Mouse (Mus musculus) NIH3T3 (cell line): ENCODE results near the gene Rps10.
A peak's percentile ranks its signal among the peaks of the same experiment; 100 is the strongest.

Experiments used
- DNase-seq: peaks from one replicate; pipeline ENCODE4 v3.0.0-alpha.2; 2012; ENCODE audit warnings: low read depth

Rps10 gene

DNA sequence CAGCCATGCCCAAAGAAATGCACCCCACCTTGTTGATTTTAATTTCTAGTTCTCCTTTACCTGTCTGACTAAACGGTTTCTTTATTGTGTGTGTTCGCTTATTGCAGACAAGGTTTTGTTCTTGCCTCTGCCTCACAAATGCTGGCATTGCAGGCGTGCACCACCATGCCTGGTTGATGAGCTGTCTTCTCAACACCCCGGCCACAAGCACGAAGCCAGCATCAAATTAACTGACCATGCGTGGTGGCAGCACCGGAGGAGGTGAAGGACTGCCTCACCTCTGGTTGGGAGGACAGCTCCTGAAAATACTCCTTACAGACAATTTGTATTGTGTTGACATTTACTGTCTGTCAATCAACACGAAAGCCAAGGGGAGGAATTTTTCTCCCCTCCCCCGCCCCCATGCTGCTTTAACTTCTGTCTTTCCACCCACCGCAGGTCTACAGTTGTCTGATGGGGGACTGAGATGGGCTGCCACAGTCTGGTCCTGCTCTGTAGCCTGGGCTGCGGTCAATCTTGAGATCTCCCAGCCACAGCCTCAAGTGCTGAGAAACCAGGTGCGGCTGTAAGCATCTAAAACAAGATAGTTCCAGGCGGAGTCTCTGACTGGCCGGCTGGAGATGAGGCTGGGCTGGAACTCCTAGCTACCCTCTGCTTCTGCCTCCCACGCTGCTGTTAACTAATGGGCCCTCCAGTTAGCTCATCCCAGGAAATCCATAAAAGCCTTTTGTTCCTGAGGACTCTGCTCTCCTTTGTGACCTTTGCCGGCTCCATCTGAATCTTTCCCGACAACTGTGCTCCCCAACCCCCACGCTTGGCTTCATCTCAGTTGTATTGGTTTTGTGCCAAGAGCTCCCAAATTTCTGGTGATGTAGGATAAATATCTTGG is at the start of gene Rps10:
Gene Rps10, minus strand, starts transcription at position 538 of the 889 bp plus-strand sequence.
- no peak for DNase-seq

DNA sequence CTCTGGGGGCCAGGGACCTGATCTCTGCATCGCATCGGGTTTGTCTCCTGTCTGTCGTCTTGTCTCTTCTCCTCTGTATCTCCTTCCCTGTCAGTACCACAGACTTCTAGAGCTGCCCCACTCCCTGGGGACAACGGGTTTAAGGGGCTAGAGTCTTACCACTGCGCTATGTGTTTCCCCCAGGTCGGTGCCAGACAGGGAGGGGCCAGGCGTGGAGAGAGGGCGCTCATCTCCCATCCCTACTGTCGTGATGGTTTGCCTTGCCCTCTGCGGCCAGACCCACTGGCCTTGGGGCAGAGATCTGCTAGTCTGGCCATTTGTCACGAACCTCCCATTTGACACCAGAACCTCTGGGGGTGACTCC is 49.1 kb upstream of the Rps10 start:
- DNase-seq, result no peak

DNA sequence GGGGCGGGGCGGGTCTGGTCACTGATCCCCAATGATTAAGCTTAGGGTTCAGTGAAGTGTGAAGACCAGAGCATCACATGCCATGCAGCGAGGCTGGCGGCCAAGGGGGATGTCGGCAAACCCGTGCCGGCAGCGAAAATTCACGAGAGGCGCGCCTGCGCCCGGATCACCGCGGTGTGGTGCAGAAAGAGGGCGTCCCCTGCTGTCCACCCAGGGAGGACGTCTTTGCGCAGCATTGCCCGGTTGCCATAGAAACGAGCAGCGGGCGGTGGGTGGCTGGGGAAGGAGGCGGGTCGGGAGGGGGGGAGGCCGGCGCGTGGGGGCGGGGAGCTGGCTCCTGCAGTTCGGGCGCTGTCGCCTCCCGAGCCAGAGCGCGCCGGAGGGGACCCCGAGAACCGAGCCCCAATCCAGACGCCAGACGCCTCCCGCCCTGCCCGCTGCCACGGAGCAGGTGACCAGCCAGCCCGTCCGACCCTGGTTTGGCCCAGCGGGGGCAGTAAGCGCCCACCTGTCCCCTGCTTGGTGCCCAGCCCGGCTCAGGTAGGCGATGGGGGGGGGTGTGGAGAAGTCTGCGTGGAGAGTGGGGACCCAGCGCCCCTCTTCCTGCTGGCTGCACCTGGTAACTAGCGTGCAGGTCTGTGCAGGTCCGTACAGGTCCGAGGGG is 48.5 kb upstream of the Rps10 start:
- no peak for DNase-seq

DNA sequence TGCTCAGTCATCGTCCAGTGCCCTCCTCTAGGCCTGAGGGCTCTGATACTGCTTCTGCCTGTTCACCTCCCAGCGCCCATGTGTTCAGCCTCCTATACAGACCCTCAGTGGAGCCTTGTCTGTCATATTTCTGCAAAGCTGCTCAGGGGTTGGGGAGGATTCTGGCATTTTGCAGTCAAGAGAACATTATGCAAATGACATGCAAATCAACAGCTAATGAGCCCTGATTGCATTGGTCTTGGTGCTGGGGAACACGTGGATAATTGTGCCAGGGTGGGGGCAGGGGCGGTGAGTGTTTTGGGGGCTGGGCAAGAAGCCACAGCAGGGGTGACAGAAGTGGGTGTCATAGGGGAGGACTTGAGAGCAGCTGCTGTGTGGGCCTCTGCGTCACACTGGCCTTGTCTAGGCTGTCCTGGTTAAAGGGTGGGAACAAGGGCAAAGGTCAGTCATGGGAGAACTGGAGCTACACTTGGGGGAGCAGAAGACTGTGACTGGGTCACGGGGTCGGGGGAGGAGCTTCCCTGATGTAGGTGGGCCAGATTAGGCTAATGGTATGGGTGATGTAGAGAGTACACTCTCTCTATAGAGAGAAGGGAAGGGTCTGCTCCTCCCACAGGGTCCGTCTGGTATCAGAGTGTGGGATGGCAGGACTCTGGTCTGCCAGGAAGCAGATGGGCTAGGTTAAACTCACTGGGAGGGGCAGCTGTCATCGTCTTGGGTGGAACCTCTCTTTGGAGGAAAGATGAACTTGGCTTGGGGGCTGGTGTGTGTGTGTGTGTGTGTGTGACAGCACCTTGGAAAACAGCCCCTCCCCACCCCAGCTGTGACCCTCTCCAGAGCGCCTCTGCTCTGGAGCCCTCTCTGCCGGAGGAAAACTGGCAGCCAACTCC is 42.7 kb upstream of the Rps10 start:
- DNase-seq, result no peak

DNA sequence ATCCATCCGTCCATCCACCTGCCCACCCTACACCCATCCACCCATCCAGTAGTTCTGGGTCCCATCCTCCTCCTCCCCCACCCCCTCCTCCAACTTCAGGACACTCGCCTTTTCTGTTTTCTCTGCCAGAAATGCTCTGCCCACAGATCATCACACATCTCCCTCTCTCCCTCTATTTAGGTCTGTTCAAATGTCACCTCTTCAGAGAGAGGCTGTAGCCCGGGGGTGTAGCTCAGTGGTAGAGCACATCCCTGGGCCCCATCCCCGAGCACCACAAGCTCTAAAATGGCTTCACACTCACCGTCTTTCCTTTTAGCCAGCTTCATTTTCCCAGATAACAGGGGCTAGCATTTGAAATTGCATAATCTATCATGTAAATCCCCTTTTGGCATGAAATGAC is 41.3 kb upstream of the Rps10 start:
- DNase-seq, result no peak

DNA sequence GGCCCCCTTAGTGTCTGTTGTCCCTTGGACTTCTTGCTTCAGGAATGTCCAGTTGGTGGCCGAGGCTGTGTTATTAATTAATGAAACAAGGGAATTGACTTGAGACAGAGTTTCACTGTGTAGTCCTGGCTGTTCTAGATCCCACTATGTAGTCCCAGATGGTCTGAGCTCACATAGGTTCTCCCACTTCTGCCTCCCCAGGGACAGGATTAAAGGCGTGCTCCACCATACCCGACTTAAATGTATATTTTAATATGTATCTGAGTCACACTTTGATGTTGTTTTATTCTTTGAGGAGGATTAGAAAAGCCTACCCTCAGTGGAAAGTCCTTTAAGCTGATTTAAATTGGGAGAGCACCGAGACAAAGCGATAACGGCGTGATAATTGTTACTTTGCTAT is 39.8 kb upstream of the Rps10 start:
- no peak for DNase-seq

DNA sequence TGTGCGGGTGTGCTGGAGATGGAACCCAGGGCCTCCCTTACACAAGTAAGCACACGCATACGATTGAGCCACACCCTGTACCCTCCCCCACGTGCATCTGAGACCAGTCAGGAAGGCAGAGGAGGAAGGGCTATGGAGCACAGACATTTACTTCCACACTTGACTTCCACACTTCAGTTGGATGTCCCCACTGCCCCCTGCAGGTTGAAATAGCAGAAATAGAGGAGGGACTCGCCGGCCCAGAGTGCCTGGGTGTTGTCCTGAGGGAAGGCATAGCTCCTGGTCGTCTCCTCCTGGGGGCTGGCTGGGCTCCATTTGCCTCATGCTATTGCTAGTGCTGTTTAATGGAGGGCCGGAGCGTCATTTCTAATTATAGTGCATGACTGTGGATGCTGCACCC is 39.0 kb upstream of the Rps10 start:
- peak; percentile 43 for DNase-seq

DNA sequence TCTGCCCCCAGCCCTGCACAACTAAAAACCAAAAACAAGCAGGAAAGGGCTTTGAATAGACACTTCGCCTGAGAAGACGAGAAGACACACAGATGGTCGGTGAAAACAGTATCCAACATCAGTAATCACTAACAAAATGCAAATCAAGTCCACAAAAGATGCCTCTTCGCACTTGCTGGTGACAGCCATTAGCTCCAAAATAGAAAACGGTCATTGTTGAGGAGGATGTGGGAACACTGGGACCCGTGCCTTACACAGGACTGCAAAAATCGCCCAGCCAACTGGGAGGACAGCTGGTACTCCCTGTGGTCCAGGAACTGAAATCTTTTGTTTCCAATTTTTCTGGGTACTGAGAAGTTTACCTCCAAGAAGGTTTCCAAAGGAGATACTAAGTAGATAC is 37.5 kb upstream of the Rps10 start:
- DNase-seq, result no peak

DNA sequence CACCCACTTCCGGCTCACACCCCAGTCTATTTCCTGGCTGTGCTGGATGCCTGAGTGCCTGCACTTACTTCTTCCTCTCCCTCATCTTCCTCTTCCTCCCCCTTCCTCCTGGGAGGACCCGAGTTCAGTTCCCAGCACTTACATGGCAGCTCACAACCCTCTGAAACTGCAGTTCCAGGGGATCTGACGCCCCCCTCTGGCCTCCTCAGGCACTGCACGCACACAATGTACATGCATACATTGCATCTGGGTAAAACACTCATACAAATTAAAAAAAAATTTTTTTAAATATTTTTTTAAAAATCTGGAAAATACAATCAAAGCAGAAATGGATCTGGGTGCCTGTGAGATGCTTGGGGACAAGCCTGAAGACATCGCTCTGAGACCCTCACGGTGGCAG is 35.3 kb upstream of the Rps10 start:
- DNase-seq, result no peak

DNA sequence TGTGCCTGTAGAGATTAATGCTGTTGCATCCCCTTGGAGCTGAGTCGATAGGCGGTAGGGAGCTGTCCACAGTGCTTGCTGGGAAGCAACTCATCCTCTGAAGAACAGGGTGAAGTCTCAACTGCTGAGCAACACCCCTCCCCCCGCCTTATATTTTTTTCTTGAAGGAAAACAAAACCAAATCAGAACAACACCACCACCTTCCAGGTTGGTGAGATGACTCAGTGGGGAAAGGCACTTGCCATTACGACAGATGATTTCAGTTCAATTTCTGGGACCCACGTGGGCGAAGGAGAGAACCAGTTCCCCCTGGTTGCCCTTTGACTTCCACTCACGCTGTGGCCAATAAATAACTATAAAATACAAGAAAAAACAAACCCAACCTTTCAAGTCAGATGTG is 22.3 kb upstream of the Rps10 start:
- no peak for DNase-seq

DNA sequence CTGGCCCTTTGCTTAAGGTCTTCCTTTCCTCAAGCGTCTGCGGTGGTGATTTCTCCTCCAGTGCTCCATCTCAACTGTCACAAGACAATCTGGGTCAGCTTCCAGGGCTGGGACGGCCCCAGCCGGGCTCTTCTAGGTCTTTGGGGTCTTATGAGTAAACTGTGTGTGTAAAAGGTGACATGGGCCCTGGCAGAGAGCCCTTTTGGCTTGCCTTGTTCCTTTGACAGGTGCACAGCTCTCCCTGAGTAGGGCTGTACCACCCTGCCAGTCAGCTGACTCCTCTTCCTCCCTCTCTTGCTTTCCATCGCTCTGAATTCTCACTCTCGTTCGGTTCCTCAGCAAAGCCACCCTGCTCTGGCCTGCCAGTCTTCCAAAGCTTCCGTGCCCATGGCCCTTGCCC is 20.7 kb upstream of the Rps10 start:
- no peak for DNase-seq

DNA sequence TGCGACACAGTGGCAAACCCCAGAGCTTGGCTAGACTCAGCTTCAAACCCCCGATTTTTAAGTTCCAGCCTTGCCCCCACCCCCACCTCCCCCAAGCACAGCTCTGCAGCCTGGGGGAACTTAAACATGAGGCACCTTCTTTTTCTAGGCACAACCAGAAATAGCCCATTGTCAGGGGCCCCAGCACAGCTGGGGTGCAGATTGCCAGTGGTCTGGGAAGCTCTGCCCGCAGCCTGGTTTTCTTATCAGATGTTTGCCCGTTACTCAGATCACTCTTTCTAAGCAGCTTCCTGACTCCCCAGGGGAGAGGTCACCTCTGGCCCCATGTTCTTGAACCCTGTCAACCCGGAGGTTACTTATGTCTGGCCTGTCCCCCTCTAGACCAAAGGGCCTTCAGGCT is 19.9 kb upstream of the Rps10 start:
- DNase-seq, result no peak

DNA sequence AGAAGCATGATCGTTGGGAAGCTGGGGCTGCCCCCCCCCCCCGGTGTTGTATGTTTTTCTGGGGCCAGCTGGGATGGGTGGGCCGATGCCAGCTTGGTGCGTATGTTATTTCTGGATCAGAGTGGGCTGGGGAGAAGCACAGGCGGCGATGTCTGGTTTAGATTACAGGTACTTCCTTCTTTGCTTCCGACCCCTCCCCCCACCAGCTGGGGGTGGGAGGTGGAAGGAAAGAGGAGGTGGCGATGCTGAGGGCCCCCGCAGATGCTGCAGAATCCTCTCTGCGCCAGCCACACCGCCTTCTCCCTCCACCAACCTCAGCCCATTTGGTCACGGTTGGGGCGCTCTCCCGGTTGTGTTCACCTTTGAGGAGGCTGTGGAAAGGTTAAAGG is 19.5 kb upstream of the Rps10 start:
- DNase-seq, result no peak

DNA sequence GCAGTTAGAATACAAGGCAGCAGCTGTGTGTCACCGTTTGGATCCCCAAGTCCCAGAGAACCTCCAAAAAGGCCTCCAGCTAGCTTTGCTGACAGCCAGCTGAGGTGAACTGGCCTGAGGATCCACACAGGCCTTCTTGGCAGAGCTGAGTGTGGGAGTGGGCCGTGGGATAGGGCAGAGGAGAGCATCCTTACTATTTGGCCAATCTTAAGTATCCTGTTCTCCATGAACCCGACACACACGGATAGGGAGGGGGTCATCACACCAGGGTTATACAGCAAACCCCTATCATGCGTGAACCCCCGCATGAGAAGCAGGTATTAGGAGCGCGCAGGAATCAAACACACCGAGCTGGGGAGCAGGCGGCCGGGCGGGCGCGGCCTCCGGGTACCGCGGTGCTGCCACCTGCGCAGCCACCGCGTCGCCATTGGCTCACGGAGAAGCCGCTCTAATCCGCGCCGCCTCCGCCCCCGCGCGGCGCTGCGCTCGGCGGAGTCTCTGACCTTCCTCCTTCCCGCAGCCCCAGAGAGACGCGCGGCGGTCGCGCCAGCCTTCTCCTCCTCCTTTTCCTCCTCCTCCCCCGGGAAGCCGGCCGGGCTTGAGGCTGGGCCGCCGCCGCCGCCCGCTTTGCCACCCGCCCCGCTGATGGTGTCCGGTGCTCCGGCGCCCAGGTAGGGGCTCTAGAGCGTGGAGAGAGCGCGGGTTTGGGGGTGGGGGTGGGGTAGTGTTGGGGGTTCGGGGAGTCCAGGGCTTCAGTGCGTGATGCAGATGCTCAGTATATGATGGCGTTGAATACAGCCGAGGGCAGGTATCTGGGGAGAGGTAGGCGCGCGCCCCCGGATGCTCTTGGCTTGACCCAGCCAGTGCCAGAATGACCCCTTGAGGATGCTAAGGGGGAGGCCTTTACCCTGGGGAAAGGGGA is 18.9 kb upstream of the Rps10 start, which contains the start of gene Pacsin1:
Gene Pacsin1, plus strand, starts transcription at position 421 of the 922 bp plus-strand sequence.
- no peak for DNase-seq

DNA sequence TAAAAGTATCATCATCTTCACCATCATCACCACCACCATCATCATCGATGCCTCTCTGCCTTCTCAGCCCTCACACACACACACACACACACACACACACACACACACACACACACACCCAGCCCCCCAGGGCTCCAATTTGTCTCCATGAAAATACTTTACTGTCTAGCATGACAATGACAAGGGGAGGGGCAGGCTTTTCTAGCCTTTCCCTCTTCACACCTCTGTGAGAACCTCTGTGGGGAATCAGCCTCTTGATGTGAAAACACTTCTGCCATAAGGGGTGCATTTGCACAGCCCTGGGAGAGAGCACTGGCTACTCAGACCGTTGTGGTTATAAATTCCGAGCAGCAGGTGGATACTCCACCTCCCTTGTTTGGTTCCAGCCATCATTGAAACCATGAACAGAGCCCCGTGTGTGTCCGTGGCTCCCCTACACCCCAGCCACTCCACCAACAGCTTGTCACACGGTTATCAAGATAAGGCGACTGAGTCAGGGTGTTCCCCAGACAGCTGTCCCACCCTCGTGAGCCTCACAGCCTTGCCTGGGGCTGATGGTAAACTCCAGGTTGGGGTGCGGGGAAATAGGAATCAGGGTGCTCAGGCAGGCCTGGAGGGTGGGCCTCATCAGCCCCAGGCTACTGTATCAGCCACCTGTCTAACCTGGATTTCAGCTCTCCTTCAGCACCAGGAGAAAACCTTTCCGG is 16.9 kb upstream of the Rps10 start:
- DNase-seq, result no peak

DNA sequence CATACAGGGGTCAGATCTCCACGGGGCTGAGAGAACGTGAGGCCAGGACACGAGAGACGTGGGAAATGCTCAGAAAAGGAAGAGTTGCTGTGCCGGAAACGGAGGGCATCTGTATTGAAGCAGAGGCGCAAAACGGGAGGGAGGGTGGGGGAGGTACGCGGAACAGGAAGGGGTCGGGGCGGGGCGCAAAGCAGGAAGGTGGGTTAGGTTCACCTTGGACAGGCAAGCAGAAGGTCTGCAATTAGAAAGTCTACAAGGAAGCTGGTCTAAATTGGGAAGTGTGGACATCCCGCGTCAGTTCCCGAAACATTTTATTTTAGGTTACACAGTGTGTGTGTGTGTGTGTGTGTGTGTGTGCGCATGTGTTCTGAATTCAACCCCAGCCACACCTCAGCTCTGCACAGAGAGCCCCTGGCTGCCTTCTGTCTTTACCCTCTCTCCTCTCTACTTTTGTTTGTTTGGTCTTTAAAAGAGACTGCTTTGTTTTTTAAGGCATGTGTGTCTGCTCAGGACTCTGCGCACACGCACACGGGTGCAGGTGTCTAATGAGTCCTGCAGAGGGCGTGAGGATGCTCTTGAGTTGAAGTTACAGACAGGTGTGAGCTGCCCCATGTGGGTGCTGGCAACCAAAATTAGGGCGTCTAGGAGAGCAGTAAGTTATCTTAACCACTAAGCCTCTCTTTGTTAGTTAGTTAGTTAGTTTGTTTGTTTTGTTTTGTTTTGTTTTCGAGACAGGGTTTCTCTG is 15.7 kb upstream of the Rps10 start:
- DNase-seq, result no peak

DNA sequence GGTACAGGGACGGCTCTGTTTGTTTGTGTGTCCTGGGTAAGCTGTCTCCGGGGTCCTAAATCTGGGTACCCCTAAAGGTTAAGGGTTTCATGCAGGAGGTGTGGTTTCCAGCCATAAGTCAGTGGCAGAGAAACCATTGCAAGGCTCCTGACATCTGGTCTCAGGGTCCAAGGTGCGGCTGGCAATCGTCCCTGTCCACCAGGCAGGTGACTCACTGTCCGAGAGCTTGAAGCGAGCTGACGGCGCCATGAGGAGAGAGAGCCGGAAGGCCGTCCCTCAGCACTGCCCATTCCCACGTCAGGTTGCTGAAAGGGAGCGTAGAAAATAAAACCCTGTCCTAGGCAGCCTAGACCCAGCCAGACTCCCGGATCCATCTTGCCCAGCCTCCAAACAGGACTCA is 14.1 kb upstream of the Rps10 start:
- no peak for DNase-seq

DNA sequence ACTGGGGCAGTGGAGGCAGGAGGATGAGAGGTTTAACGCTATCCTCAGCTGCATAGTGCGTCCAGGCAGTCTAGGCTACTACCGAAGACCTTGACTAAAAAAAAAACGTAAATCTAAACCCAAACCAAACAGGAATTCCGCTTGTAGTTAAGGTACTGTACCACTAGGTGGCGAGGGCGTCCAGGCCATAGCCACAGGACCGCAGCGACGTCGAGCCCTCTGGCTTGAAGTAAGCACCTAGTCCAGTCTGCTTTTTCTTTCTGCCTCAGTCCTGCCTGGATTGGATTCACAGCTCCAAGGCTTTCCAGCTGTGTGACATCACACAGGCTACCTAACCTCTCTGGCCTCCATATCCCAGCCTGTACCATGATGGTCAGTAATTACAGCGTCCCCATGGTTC is 13.7 kb upstream of the Rps10 start:
- peak; percentile 85 for DNase-seq

DNA sequence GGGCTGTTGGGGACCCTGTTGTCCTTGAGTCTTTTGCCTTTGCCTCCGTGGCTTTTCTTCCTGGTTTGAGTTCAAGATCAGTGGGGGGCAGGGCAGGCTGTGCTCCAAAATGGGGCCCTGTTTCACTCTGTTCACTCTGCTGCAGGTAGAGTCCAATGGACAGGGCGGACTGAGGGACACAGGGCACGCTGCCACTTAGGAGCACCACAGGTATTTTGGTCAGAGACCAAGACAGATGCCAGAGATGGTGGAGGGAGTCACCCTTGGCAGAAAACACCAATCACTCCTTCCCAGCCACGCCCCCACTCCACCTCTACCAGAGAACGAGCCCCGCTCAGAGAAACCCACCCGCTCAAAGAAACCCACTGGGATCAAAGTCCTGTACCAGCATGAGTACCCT is 9.3 kb upstream of the Rps10 start:
- DNase-seq, result no peak

DNA sequence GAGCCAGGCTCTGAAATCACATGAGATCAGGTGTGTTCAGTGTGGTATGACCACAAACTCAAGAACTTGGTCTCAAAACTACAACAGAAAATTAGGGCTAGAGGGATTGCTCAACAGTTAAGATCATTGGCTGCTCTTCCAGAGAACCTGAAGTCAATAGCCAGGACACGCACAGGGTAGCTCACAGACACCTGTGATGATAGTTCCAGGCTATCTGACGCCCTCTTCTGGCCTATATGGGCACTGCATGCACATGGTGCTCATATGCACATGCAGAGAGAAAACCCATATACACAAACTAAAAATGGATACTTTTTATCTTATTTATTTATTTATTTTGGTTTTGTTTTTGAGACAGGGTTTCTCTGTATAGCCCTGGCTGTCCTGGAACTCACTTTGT is 8.1 kb upstream of the Rps10 start:
- no peak for DNase-seq
